Mouse (Mus musculus) T-helper 17 cell (primary cell): ENCODE measurements at regions not wholly inside any gene's neighbourhood (a gene's known extent, or its start where the extent isn't known, plus 50 kb on each side); places are given as distances from the start of the nearest gene placed in this dataset.

Source experiments
- in situ Hi-C, 2 experiments: fragments of 300-600 bp; cut with MboI, MseI; formaldehyde crosslinking; loops; 1 replicate in 1 of 2; 2 replicates in 1 of 2; pipeline ENCODE4 v1.15.1; 2025; ENCODE audit warnings: high pct_unique_total_duplicates in 2 of 2

GRCm38 (mm10) chr11:64899587-64900278, 79.1 kb upstream of the Elac2 start:
- in situ Hi-C loops = no loop called here

- in situ Hi-C loops = no loop called here
Observed at GRCm38 (mm10) chr11:64916783-64917182, 62.1 kb upstream of the Elac2 start.

- in situ Hi-C loops = no loop called here
Observed at GRCm38 (mm10) chr11:64917301-64917700, 61.5 kb upstream of the Elac2 start.

GRCm38 (mm10) chr11:64924989-64925388, 53.8 kb upstream of the Elac2 start:
- in situ Hi-C loops = no loop called here

- in situ Hi-C loops = no loop called here
Observed at GRCm38 (mm10) chr11:64925970-64926369, 52.9 kb upstream of the Elac2 start.
